Mouse (Mus musculus) hindbrain, embryonic 11.5 days (tissue): ENCODE measurements around the gene Ttc39b. TPM values are rescaled to one million over a fixed set of nuclear protein-coding genes. Genes with fewer than 3 reads are reported as not detected.

ENCODE experiments used
- ATAC-seq: fragments of 200-750 bp; cut with Nextera tagmentation; 2 replicates; pipeline ENCODE4 v1.8.0; 2017; ENCODE audit warnings: mild to moderate bottlenecking, moderate TSS enrichment, moderate library complexity; ENCODE audit not compliant: low FRiP score
- DNase-seq: peaks from one replicate; pipeline ENCODE4 v3.0.0-alpha.2; 2015; ENCODE audit warnings: low spot score
- H3K27ac ChIP-seq: fragments of 300-500 bp; sonication (generic); 2 replicates; pipeline ENCODE4 v1.5.1; 2014; ENCODE audit warnings: mild to moderate bottlenecking, low read depth, low read length
- H3K27me3 ChIP-seq: fragments of 300-500 bp; sonication (generic); 2 replicates; pipeline ENCODE4 v1.6.1; 2014; ENCODE audit warnings: mild to moderate bottlenecking, low read length, moderate library complexity, mixed read lengths; ENCODE audit not compliant: control insufficient read depth, insufficient read depth
- H3K36me3 ChIP-seq: fragments of 300-500 bp; sonication (generic); 2 replicates; pipeline ENCODE4 v1.6.1; 2014; ENCODE audit warnings: mild to moderate bottlenecking, low read length, moderate library complexity, mixed read lengths; ENCODE audit not compliant: control insufficient read depth, insufficient read depth
- H3K4me1 ChIP-seq: fragments of 300-500 bp; sonication (generic); replicated peaks from 2 replicates; pipeline ENCODE4 v1.6.1; 2014; ENCODE audit warnings: low read length, mixed read lengths; ENCODE audit not compliant: control insufficient read depth, insufficient read depth
- H3K4me2 ChIP-seq: fragments of 300-500 bp; sonication (generic); replicated peaks from 2 replicates; pipeline ENCODE4 v1.6.1; 2014; ENCODE audit warnings: mild to moderate bottlenecking, low read depth, low read length
- H3K4me3 ChIP-seq: fragments of 300-500 bp; sonication (generic); 2 replicates; pipeline ENCODE4 v1.5.1; 2014; ENCODE audit warnings: low read depth, low read length
- H3K9ac ChIP-seq: fragments of 300-500 bp; sonication (generic); 2 replicates; pipeline ENCODE4 v1.6.1; 2014; ENCODE audit warnings: low read depth, low read length
- H3K9me3 ChIP-seq: fragments of 300-500 bp; sonication (generic); 2 replicates; pipeline ENCODE4 v1.6.1; 2016; ENCODE audit warnings: low read length; ENCODE audit not compliant: control insufficient read depth
- WGBS: fragments of 180-500 bp; shearing (Covaris S2); extraction: QIAGEN DNeasy Blood & Tissue Kit; methylation state at CpG from one replicate; pipeline ENCODE4 v1.1.7; 2014; 5-methylcytosine and 5-hydroxymethylcytosine counted together
- polyA plus RNA-seq: library from polyadenylated mRNA; unstranded; fragments of >200 nt; fragmentation: Nextera tagmentation; extraction: Ambion mirVana; gene quantifications from 2 replicates; pipeline ENCODE4 v1.2.1, GENCODE M21; 2014

Ttc39b gene
- polyA plus RNA-seq, 1 experiment from 2014 or later, result 2.9 TPM

DNA sequence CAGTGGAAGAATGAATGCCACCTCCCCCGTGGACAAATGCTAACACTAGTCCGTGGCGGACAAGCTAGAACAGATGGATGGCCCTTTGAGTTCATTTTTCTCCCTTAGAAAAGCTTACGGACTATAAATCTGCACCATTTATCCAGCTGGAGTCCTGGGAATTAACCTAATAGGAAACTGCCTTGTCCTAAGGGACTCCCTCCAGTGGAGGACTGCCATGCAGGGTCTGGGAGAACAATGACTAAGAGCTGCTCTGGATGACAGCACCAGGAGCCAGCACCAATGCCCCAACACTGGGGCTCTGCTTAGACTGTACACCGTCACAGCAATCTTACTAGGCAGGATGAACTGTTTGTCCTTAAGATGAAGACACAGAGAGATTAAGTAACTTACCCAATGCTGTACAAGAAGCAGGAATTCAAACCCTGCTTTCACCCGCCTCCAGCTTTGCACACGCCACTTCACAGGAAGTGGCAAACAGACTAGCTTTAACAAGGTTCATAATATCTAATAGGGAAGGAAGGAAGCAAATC, 9.7 kb downstream of the Ttc39b start:
- 61% methylated on average over 7 of the region's 7 CpGs for WGBS
- H3K4me3 ChIP-seq, result no peak overlapping the region
- ATAC-seq, result peak; percentile 38; the same call in 1 of the 2 replicates
- H3K4me1 ChIP-seq, result no peaks in the 10 kb centered on the region
- 0 out of 2 replicates have a peak overlapping the region, but pooled peaks have one; percentile 45 for H3K27ac ChIP-seq
- no peaks in the 10 kb centered on the region for H3K27me3 ChIP-seq
- H3K9ac ChIP-seq, result no peak overlapping the region
- peak; percentile 14 for DNase-seq
- H3K36me3 ChIP-seq, result no peaks in the 10 kb centered on the region
- no peak overlapping the region for H3K4me2 ChIP-seq
- no peaks in the 10 kb centered on the region for H3K9me3 ChIP-seq

DNA sequence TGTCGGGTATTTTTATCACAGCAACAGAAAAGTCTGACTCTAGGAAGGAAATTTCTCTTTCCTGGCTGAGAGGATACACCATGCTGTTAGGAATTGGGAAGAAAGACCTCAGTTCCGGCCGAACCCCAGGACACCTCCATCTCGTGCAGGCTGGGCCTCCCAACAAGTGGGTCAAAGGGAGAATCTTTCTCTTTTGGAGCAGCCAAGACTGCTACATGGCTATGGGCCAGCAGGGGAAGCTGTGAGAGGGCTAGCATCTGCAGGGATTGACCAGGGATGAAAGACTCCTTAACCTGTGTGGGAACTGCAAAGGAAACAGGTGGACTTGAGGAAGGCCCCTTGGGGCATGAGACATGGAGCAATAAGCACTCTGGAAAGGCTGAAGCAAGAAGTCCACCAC, 11.7 kb downstream of the Ttc39b start:
- Histone ChIP-seq H3K9ac (no peak overlapping the region), H3K4me2 (no peak overlapping the region), H3K4me1 (no peaks in the 10 kb centered on the region), H3K4me3 (no peak overlapping the region), H3K27me3 (no peaks in the 10 kb centered on the region), H3K9me3 (no peaks in the 10 kb centered on the region), H3K27ac (no peak overlapping the region), H3K36me3 (no peaks in the 10 kb centered on the region)
- ATAC-seq (no peak), DNase-seq (no peak)
- 73% methylated on average over 4 of the region's 4 CpGs for WGBS

DNA sequence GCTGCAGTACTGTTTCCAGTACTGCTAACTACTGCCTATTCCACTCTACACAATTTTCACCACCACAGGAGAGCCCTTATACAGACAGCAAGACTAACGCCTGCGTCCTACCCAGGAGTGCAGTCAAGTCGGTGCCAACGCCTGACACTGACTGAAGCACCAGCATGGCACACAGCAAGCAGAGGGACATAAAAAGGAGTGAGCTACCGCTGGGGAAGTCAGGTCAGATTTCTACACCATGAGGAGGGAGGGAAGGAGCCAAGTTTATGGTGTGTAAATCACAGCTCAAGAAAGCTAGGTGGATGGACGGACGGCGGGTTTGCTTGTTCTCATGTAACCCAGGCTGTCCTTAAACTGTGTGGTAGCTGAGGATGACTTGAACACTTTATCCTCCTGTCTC, 12.6 kb downstream of the Ttc39b start:
- no peak overlapping the region for H3K4me2 ChIP-seq
- no peaks in the 10 kb centered on the region for H3K27me3 ChIP-seq
- H3K27ac ChIP-seq, result no peak overlapping the region
- H3K4me1 ChIP-seq, result no peaks in the 10 kb centered on the region
- no peaks in the 10 kb centered on the region for H3K9me3 ChIP-seq
- WGBS, result 94% methylated on average over 8 of the region's 8 CpGs
- ATAC-seq, result no peak
- no peak overlapping the region for H3K9ac ChIP-seq
- no peak overlapping the region for H3K4me3 ChIP-seq
- H3K36me3 ChIP-seq, result no peaks in the 10 kb centered on the region
- no peak for DNase-seq

DNA sequence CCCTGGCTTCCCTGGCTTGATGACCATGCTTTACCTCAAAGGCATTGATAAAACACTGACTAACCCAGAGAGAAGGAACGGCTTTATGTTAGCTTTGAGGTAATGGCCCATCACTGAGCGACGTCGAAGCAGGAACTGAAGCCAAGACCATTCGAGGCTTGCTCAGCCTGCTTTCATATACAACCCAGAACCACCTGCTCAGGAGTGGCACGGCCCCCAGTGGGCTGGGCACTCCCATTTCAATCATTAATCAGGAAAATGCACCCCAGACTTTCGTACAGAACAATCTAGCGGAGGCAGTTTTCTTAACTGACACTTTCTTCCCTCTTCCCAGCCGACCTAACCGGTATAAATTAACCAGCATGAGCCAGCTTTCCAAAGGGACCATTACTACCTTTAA, 13.1 kb downstream of the Ttc39b start:
- no peak overlapping the region for H3K27ac ChIP-seq

DNA sequence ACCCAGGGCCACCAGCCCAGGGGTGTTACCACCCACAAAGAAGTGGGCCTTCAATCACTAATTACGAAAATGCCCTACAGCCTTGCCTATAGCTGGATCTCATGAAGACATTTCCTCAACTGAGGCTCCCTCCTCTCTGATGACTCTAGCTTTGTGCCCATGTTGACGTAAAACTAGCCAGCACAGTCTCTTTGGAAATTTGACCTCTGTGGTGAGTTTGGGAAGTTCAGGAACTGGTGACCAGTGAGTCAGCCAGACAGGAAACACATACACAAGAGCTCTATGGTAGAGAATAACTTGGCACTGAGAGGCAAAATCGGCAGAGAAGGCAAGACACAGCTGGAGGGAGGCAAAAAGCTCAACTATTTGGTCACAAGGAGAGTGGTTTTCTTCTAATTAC, 15.1 kb downstream of the Ttc39b start:
- Histone ChIP-seq H3K4me1 (no peaks in the 10 kb centered on the region), H3K4me3 (no peak overlapping the region), H3K36me3 (no peaks in the 10 kb centered on the region), H3K4me2 (no peak overlapping the region), H3K9ac (no peak overlapping the region), H3K9me3 (no peaks in the 10 kb centered on the region), H3K27me3 (no peaks in the 10 kb centered on the region), H3K27ac (no peak overlapping the region)
- no peak for DNase-seq
- WGBS, result 80% methylated on average over 3 of the region's 3 CpGs
- ATAC-seq, result no peak

More for the DNA sequence above, 13.1 kb downstream of the Ttc39b start:
- DNase-seq, result no peak
- no peaks in the 10 kb centered on the region for H3K36me3 ChIP-seq
- no peaks in the 10 kb centered on the region for H3K27me3 ChIP-seq
- no peak for ATAC-seq
- no peak overlapping the region for H3K9ac ChIP-seq
- no peaks in the 10 kb centered on the region for H3K9me3 ChIP-seq
- H3K4me1 ChIP-seq, result no peaks in the 10 kb centered on the region
- no peak overlapping the region for H3K4me3 ChIP-seq
- no peak overlapping the region for H3K4me2 ChIP-seq
- 89% methylated on average over 10 of the region's 10 CpGs for WGBS

DNA sequence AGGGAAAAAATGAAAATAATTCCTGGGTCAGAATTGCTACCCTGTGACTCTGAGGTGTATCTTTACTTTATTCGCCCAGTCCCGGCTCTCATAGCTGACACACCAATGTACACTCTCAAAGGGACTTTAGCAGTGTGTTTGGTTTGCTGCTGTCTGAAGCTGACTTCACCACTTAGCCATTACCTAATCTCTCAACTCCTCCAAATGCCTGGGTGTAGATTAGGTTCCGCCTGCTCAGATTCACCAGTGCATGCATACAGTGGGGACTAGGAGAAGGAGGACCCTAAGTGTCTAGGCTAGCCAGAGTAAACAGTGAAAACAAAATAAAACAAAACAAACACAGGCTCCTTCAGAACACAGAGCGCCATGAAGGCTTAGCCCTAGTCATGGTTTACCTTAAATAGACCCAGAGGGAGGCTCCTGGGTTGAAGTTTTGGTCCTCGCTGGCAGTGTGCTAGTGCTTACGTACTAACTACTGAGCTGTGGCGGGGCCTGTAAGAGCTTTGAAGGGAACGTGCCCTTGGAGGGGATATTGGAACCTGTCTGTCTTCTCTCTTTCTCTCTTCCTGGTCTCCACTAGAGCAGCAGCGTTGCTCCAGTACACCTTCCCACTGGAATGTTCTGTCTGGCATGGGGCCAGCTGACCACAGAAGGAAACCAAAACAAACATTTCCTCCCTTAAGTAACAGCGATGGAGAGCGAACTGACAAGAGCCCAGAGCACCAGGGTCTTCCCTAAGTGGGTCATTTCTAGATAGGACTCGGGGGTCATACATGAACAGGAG, 16.2 kb downstream of the Ttc39b start:
- Histone ChIP-seq H3K4me3 (no peak overlapping the region), H3K27ac (no peak overlapping the region), H3K36me3 (no peaks in the 10 kb centered on the region), H3K9ac (no peak overlapping the region), H3K9me3 (no peaks in the 10 kb centered on the region), H3K27me3 (no peaks in the 10 kb centered on the region), H3K4me1 (no peaks in the 10 kb centered on the region), H3K4me2 (no peak overlapping the region)
- DNase-seq, result no peak
- ATAC-seq, result no peak
- 82% methylated on average over 12 of the region's 12 CpGs for WGBS

DNA sequence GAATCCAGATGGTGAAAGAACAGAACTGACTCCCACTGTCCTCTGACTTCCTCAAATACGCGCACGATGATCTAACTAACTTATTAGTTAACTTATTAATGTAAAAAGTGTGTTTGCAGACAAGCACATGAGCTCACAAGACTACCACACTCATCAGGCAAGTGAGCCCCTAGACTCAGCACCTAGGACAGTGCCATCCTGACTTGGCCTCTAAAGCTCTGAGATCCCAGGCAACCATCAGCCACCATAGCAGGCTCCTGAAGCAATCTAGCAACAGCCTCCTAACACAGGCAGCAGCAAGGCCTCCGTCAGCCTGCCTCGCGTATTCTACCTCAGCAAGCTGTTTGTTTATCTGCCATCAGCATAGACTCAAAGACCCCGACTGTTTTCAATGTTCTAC, 17.2 kb downstream of the Ttc39b start:
- no peak overlapping the region for H3K4me3 ChIP-seq
- H3K4me2 ChIP-seq, result no peak overlapping the region
- DNase-seq, result no peak
- H3K9ac ChIP-seq, result no peak overlapping the region
- H3K27me3 ChIP-seq, result no peaks in the 10 kb centered on the region
- no peak overlapping the region for H3K27ac ChIP-seq
- H3K9me3 ChIP-seq, result no peaks in the 10 kb centered on the region
- no peaks in the 10 kb centered on the region for H3K4me1 ChIP-seq
- 81% methylated on average over 7 of the region's 7 CpGs for WGBS
- no peaks in the 10 kb centered on the region for H3K36me3 ChIP-seq
- no peak for ATAC-seq

DNA sequence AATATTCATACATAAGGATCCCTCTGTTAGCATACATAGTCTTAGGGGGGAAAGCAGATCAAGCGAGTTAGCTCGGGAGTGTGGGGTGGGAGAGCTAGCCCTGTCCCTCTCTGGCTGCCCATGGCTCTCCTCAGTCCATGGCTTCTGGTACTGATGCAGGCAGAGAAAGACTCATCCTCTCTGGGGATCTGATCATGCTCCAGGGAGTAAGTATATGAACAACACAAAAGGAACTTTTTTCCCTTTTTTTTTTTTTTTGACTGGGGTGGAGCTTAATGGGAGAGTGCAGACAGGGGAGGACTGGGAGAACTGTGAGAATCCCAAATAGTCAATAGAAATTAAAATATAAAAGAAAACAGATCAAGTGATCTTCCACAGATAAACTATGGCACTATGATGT, 19.0 kb downstream of the Ttc39b start:
- H3K9ac ChIP-seq, result no peak overlapping the region
- H3K27ac ChIP-seq, result no peak overlapping the region
- no peaks in the 10 kb centered on the region for H3K27me3 ChIP-seq
- ATAC-seq, result no peak
- no peaks in the 10 kb centered on the region for H3K4me1 ChIP-seq
- 82% methylated on average over 2 of the region's 2 CpGs for WGBS
- H3K36me3 ChIP-seq, result no peaks in the 10 kb centered on the region
- H3K4me3 ChIP-seq, result no peak overlapping the region
- H3K9me3 ChIP-seq, result no peaks in the 10 kb centered on the region
- DNase-seq, result no peak
- no peak overlapping the region for H3K4me2 ChIP-seq
